Mouse (Mus musculus) heart, embryonic 14.5 days (tissue): ENCODE results near the gene Tmem246. TPM values are rescaled to one million over a fixed set of nuclear protein-coding genes. Genes with fewer than 3 reads are reported as not detected.

Experiments
- ATAC-seq: fragments of 200-750 bp; cut with Nextera tagmentation; 2 replicates; pipeline ENCODE4 v1.8.0; 2017; ENCODE audit warnings: low read depth, moderate TSS enrichment; ENCODE audit not compliant: insufficient number of reproducible peaks, insufficient read depth, low FRiP score
- H3K27ac ChIP-seq, 2 experiments: fragments of 200-500 bp in 1 of 2; fragments of 300-500 bp in 1 of 2; sonication (generic) in 1 of 2; replicated peaks in 1 of 2; 2 replicates each; pipeline ENCODE4 v1.5.1; 2012 to 2014; ENCODE audit warnings: low read depth in 2 of 2, low read length in 2 of 2, control low read depth in 1 of 2, mild to moderate bottlenecking in 1 of 2, mixed read lengths in 1 of 2; ENCODE audit not compliant: control insufficient read depth in 1 of 2, insufficient read depth in 1 of 2
- H3K27me3 ChIP-seq: fragments of 300-500 bp; sonication (generic); 2 replicates; pipeline ENCODE4 v1.6.1; 2014; ENCODE audit warnings: mild to moderate bottlenecking, low read length, control low read depth; ENCODE audit not compliant: control insufficient read depth, insufficient read depth
- H3K36me3 ChIP-seq: fragments of 300-500 bp; sonication (generic); 2 replicates; pipeline ENCODE4 v1.6.1; 2014; ENCODE audit warnings: mild to moderate bottlenecking, control low read depth, low read length, mixed read lengths; ENCODE audit not compliant: control insufficient read depth, insufficient read depth
- H3K4me1 ChIP-seq, 2 experiments: fragments of 200-500 bp in 1 of 2; fragments of 300-500 bp in 1 of 2; sonication (generic) in 1 of 2; 2 replicates each; pipeline ENCODE4 v1.6.1; 2012 to 2014; ENCODE audit warnings: low read length in 2 of 2, control low read depth in 1 of 2, mixed read lengths in 1 of 2; ENCODE audit not compliant: control insufficient read depth in 2 of 2, insufficient read depth in 2 of 2
- H3K4me2 ChIP-seq: fragments of 300-500 bp; sonication (generic); 2 replicates; pipeline ENCODE4 v1.6.1; 2014; ENCODE audit warnings: mild to moderate bottlenecking, low read length
- H3K4me3 ChIP-seq, 2 experiments: fragments of 200-500 bp in 1 of 2; fragments of 300-500 bp in 1 of 2; sonication (generic) in 1 of 2; 2 replicates each; pipeline ENCODE4 v1.5.1; 2012 to 2014; ENCODE audit warnings: low read length in 2 of 2, mild to moderate bottlenecking in 2 of 2, control low read depth in 1 of 2, low read depth in 1 of 2, moderate library complexity in 1 of 2; ENCODE audit not compliant: control insufficient read depth in 1 of 2, insufficient read depth in 1 of 2
- H3K9ac ChIP-seq: fragments of 300-500 bp; sonication (generic); 2 replicates; pipeline ENCODE4 v1.6.1; 2014; ENCODE audit warnings: mild to moderate bottlenecking, low read length
- H3K9me3 ChIP-seq: fragments of 300-500 bp; sonication (generic); 2 replicates; pipeline ENCODE4 v1.6.1; 2016; ENCODE audit warnings: low read length, control low read depth; ENCODE audit not compliant: control insufficient read depth
- WGBS: fragments of 180-500 bp; shearing (Covaris S2); extraction: QIAGEN DNeasy Blood & Tissue Kit; methylation state at CpG from one replicate; pipeline ENCODE4 v1.1.7; 2014; 5-methylcytosine and 5-hydroxymethylcytosine counted together
- polyA plus RNA-seq: library from polyadenylated mRNA; unstranded; fragments of >200 nt; fragmentation: Nextera tagmentation; extraction: Ambion mirVana; gene quantifications from 2 replicates; pipeline ENCODE4 v1.2.1, GENCODE M21; 2014

The Tmem246 gene
- 55.4 and 59.1 TPM in 2 replicates for polyA plus RNA-seq

GRCm38 (mm10) chr4:49597183-49598100 is at the start of gene Tmem246:
TSS of gene Tmem246 (minus strand) at chr4:49597876.
- peak within 1 kb of the TSS; percentile 73 to 87 for H3K27ac ChIP-seq
- peaks cover 0 to 9% of the 10 kb centered on the region in 2 experiments; a peak in 1 of 4 replicates for H3K4me1 ChIP-seq

GRCm38 (mm10) chr4:49639913-49640312 is 42.2 kb upstream of the Tmem246 start:
- Histone ChIP-seq H3K4me2 (no peak overlapping the region), H3K27ac (no peak overlapping the region), H3K4me1 (no peaks in the 10 kb centered on the region), H3K4me3 (no peak overlapping the region), H3K36me3 (peaks cover 88% of the 10 kb centered on the region), H3K9me3 (no peaks in the 10 kb centered on the region), H3K9ac (no peak overlapping the region), H3K27me3 (no peaks in the 10 kb centered on the region)
- no peak for ATAC-seq
- 37% methylated on average over 2 of the region's 2 CpGs for WGBS

More at GRCm38 (mm10) chr4:49597183-49598100, at the start of gene Tmem246:
- Histone ChIP-seq H3K4me3 (peak within 1 kb of the TSS; percentile 54 to 75), H3K9me3 (no peaks in the 10 kb centered on the region), H3K9ac (peak within 1 kb of the TSS; percentile 84), H3K27me3 (no peaks in the 10 kb centered on the region), H3K36me3 (no peaks in the 10 kb centered on the region), H3K4me2 (peak within 1 kb of the TSS; percentile 86)
- ATAC-seq = peak; percentile 94
- WGBS = under 1% methylated on average over 74 of the region's 77 CpGs

- Histone ChIP-seq H3K4me3 (no peak overlapping the region), H3K9me3 (no peaks in the 10 kb centered on the region), H3K27ac (no peak overlapping the region), H3K4me2 (no peak overlapping the region), H3K4me1 (no peaks in the 10 kb centered on the region), H3K27me3 (no peaks in the 10 kb centered on the region), H3K9ac (no peak overlapping the region), H3K36me3 (peaks cover 86% of the 10 kb centered on the region)
- ATAC-seq = no peak
- WGBS = 89% methylated on average over 11 of the region's 11 CpGs
Observed at GRCm38 (mm10) chr4:49637821-49638220, 40.1 kb upstream of the Tmem246 start.

GRCm38 (mm10) chr4:49632139-49632481 is 34.4 kb upstream of the Tmem246 start:
- WGBS = 0% methylated on average over 30 of the region's 30 CpGs
- peak; percentile 58; the same call in 1 of the 2 replicates for ATAC-seq

GRCm38 (mm10) chr4:49631319-49632138 is 33.9 kb upstream of the Tmem246 start, which contains the start of gene Rnf20:
TSS of gene Rnf20 (plus strand) at chr4:49632006.
- Histone ChIP-seq H3K36me3 (peaks cover 33% of the 10 kb centered on the region), H3K9me3 (no peaks in the 10 kb centered on the region), H3K4me1 (no peaks in the 10 kb centered on the region), H3K27me3 (no peaks in the 10 kb centered on the region), H3K4me2 (peak within 1 kb of the TSS; percentile 83), H3K27ac (peak within 1 kb of the TSS; percentile 79), H3K4me3 (peak within 1 kb of the TSS; percentile 62 to 83), H3K9ac (peak within 1 kb of the TSS; percentile 78)
- peak; percentile 95 for ATAC-seq
- 4% methylated on average over 37 of the region's 37 CpGs for WGBS

More at GRCm38 (mm10) chr4:49632139-49632481, 34.4 kb upstream of the Tmem246 start:
- peak overlapping the region; percentile 62 to 83 for H3K4me3 ChIP-seq
- peak overlapping the region; percentile 78 for H3K9ac ChIP-seq
- H3K4me2 ChIP-seq = peak overlapping the region; percentile 83
- H3K9me3 ChIP-seq = no peaks in the 10 kb centered on the region
- peaks cover 39% of the 10 kb centered on the region for H3K36me3 ChIP-seq
- no peaks in the 10 kb centered on the region for H3K27me3 ChIP-seq
- no peaks in the 10 kb centered on the region for H3K4me1 ChIP-seq
- H3K27ac ChIP-seq = peak overlapping the region; percentile 79

DNA sequence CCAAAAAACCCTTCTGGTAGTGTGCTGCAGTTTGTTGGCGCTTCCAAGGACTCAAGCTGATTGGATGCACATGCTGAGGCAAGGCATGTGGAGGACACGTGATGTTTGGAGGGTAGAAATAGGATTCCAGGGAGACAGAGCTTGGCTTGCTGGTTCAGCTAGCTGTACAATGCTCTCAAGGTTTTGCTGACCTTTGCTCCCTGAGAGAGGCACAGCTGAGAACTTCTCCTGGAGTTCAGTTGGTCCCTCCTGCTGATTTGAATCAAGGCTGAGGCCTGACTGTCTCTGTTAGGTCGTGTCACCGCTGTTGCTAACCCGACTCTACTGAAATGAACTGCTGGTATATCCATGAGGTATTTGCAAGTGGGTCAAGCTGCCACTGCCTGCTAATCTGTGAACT is 31.3 kb upstream of the Tmem246 start:
- Histone ChIP-seq H3K27me3 (no peaks in the 10 kb centered on the region), H3K4me3 (no peak overlapping the region), H3K27ac (no peak overlapping the region), H3K4me2 (no peak overlapping the region), H3K4me1 (no peaks in the 10 kb centered on the region), H3K9me3 (no peaks in the 10 kb centered on the region), H3K9ac (no peak overlapping the region), H3K36me3 (peaks cover 7% of the 10 kb centered on the region)
- no peak for ATAC-seq
- 63% methylated on average over 5 of the region's 5 CpGs for WGBS

DNA sequence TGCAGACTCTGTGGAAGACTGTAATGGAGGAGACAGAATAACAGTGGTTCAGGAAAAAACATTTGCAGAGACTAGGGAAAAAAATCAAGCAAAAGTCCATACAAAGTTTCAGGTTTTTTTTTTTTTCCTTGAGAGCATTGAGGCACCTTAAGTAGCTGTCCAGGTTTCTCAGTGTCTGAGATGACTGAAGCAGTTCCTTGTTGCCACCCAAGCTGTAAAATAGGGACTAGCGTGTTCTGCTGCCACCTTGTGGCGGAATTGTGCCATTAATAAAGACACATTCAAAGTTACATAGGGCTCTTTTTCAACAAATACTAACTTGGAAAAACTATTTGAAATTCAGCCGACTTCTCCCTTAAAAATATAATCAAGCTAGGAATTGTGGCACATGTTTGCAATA is 29.3 kb upstream of the Tmem246 start:
- Histone ChIP-seq H3K36me3 (no peaks in the 10 kb centered on the region), H3K27me3 (no peaks in the 10 kb centered on the region), H3K27ac (no peak overlapping the region), H3K9me3 (0 out of 2 replicates have a peak, but pooled peaks cover 4% of the 10 kb centered on the region), H3K4me3 (no peak overlapping the region), H3K4me1 (no peaks in the 10 kb centered on the region), H3K9ac (no peak overlapping the region), H3K4me2 (no peak overlapping the region)
- no peak for ATAC-seq
- 2% methylated on average over 3 of the region's 3 CpGs for WGBS
